Mouse (Mus musculus) C2C12 (cell line): ENCODE measurements around the gene Mrtfb.

ENCODE experiments used
- CTCF ChIP-seq: IDR thresholded peaks from one replicate; pipeline ENCODE4 v1.5.1; 2011; ENCODE audit not compliant: control insufficient read depth, insufficient read depth, insufficient read length
- MYOD1 ChIP-seq: IDR thresholded peaks from one replicate; pipeline ENCODE4 v1.6.1; 2011; ENCODE audit warnings: low read depth; ENCODE audit not compliant: control insufficient read depth, insufficient read length
- USF1 ChIP-seq: IDR thresholded peaks from one replicate; pipeline ENCODE4 v1.6.1; 2011; ENCODE audit warnings: low read depth, mild to moderate bottlenecking, control low read depth, moderate library complexity

GRCm38 (mm10) chr16:13333781-13334341 is 77.6 kb downstream of the Mrtfb start:
- TF ChIP-seq CTCF, result no peak
- no peak for TF ChIP-seq USF1
- TF ChIP-seq MYOD1, result no peak
